Mouse (Mus musculus) kidney, embryonic 14.5 days (tissue): ENCODE results near the gene Pepd. TPM values are rescaled to one million over a fixed set of nuclear protein-coding genes. Genes with fewer than 3 reads are reported as not detected.

Experiments used
- ATAC-seq: fragments of 200-750 bp; cut with Nextera tagmentation; 2 replicates; pipeline ENCODE4 v1.8.0; 2017; ENCODE audit warnings: moderate number of reproducible peaks, mild to moderate bottlenecking, moderate TSS enrichment, moderate library complexity; ENCODE audit not compliant: low FRiP score, low TSS enrichment
- H3K27ac ChIP-seq: fragments of 300-500 bp; sonication (generic); 2 replicates; pipeline ENCODE4 v1.5.1; 2014; ENCODE audit warnings: low read depth, mild to moderate bottlenecking, low read length, moderate library complexity, mixed read lengths
- H3K27me3 ChIP-seq: fragments of 300-500 bp; sonication (generic); 2 replicates; pipeline ENCODE4 v1.6.1; 2014; ENCODE audit warnings: mild to moderate bottlenecking, low read length; ENCODE audit not compliant: control insufficient read depth, insufficient read depth
- H3K36me3 ChIP-seq: fragments of 300-500 bp; sonication (generic); 2 replicates; pipeline ENCODE4 v1.6.1; 2014; ENCODE audit warnings: low read length, mixed read lengths; ENCODE audit not compliant: control insufficient read depth, insufficient read depth
- H3K4me1 ChIP-seq: fragments of 300-500 bp; sonication (generic); 2 replicates; pipeline ENCODE4 v1.6.1; 2014; ENCODE audit warnings: low read length, mixed read lengths; ENCODE audit not compliant: control insufficient read depth, insufficient read depth
- H3K4me2 ChIP-seq: fragments of 300-500 bp; sonication (generic); replicated peaks from 2 replicates; pipeline ENCODE4 v1.6.1; 2014; ENCODE audit warnings: low read depth, mild to moderate bottlenecking, low read length
- H3K4me3 ChIP-seq: fragments of 300-500 bp; sonication (generic); 2 replicates; pipeline ENCODE4 v1.5.1; 2014; ENCODE audit warnings: mild to moderate bottlenecking, low read length
- H3K9ac ChIP-seq: fragments of 300-500 bp; sonication (generic); 2 replicates; pipeline ENCODE4 v1.6.1; 2014; ENCODE audit warnings: low read depth, mild to moderate bottlenecking, low read length, moderate library complexity
- H3K9me3 ChIP-seq: fragments of 300-500 bp; sonication (generic); 2 replicates; pipeline ENCODE4 v1.6.1; 2016; ENCODE audit warnings: low read length; ENCODE audit not compliant: control insufficient read depth
- WGBS: fragments of 180-500 bp; shearing (Covaris S2); extraction: QIAGEN DNeasy Blood & Tissue Kit; methylation state at CpG from one replicate; pipeline ENCODE4 v1.1.7; 2014; 5-methylcytosine and 5-hydroxymethylcytosine counted together
- microRNA-seq: library from miRNA; unstranded; fragments of <30 nt; microRNA quantifications from one replicate; pipeline ENCODE4, GENCODE M21; 2016
- polyA plus RNA-seq: library from polyadenylated mRNA; unstranded; fragments of >200 nt; fragmentation: Nextera tagmentation; extraction: Ambion mirVana; gene quantifications from 2 replicates; pipeline ENCODE4 v1.2.1, GENCODE M21; 2014

Gene Pepd
- polyA plus RNA-seq, 1 experiment from 2014 or later, result 122 TPM

- Histone ChIP-seq H3K9ac (peak overlapping the region; percentile 9; the same call in 1 of the 2 replicates), H3K36me3 (no peaks in the 10 kb centered on the region), H3K9me3 (no peaks in the 10 kb centered on the region), H3K27ac (peak overlapping the region; percentile 69; the same call in 1 of the 2 replicates), H3K4me2 (no peak overlapping the region; the same call in 1 of the 2 replicates), H3K4me1 (peaks cover 3% of the 10 kb centered on the region; the same call in 1 of the 2 replicates), H3K4me3 (no peak overlapping the region), H3K27me3 (0 out of 2 replicates have a peak, but pooled peaks cover 3% of the 10 kb centered on the region)
- WGBS, result 14% methylated on average over 10 of the region's 10 CpGs
- ATAC-seq, result no peak
These were observed 168.7 kb downstream of the Pepd start for GRCm38 (mm10) chr7:35080843-35081338.

DNA sequence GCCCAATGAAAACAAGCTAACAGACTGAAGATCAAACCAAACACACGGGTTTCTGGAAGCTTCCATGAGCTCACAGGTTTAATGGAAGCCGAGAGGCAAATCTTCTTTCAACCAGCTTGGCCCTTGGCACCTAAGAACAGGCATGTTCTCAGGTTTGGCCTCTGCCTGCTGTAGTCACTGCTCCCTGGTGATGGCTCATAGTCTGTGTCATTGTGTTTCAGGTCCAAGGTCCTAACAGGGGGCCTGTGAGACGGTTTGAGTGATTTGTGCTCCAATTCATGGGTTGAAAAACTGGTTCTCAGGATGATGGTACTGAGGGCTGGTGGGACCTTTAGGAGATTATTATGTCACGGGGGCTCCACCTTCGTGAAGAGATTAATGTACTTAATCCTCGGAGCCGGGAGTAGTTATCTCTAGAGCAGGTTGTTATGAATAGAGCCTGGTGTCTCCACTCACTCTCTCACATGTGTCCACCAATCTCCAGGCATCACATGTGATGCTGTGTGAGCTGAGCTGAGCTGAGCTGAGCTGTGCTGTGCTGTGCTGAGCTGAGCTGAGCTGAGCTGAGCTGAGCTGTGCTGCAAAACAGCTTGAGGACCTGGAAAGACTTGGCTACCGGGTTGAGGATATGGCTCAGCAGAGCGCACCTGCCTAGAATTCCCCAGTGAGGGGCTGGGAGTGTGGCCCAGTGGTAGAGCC lies 169.4 kb downstream of the Pepd start:
- no peaks in the 10 kb centered on the region for H3K9me3 ChIP-seq

GRCm38 (mm10) chr7:35084565-35085360 lies 172.6 kb downstream of the Pepd start:
- Histone ChIP-seq H3K27ac (no peak overlapping the region), H3K27me3 (0 out of 2 replicates have a peak, but pooled peaks cover 3% of the 10 kb centered on the region), H3K4me2 (no peak overlapping the region), H3K9me3 (no peaks in the 10 kb centered on the region), H3K4me1 (peaks cover 13% of the 10 kb centered on the region; the same call in 1 of the 2 replicates), H3K4me3 (no peak overlapping the region), H3K9ac (no peak overlapping the region), H3K36me3 (no peaks in the 10 kb centered on the region)
- no peak for ATAC-seq
- 79% methylated on average over 12 of the region's 12 CpGs for WGBS

More for the DNA sequence above, 169.4 kb downstream of the Pepd start:
- H3K27ac ChIP-seq, result peak overlapping the region; percentile 69; the same call in 1 of the 2 replicates
- no peaks in the 10 kb centered on the region for H3K36me3 ChIP-seq
- 0 out of 2 replicates have a peak, but pooled peaks cover 3% of the 10 kb centered on the region for H3K27me3 ChIP-seq
- ATAC-seq, result no peak
- H3K4me1 ChIP-seq, result peaks cover 7% of the 10 kb centered on the region; the same call in 1 of the 2 replicates
- no peak overlapping the region for H3K4me3 ChIP-seq
- 77% methylated on average over 9 of the region's 9 CpGs for WGBS
- no peak overlapping the region; the same call in 1 of the 2 replicates for H3K4me2 ChIP-seq
- H3K9ac ChIP-seq, result no peak overlapping the region

DNA sequence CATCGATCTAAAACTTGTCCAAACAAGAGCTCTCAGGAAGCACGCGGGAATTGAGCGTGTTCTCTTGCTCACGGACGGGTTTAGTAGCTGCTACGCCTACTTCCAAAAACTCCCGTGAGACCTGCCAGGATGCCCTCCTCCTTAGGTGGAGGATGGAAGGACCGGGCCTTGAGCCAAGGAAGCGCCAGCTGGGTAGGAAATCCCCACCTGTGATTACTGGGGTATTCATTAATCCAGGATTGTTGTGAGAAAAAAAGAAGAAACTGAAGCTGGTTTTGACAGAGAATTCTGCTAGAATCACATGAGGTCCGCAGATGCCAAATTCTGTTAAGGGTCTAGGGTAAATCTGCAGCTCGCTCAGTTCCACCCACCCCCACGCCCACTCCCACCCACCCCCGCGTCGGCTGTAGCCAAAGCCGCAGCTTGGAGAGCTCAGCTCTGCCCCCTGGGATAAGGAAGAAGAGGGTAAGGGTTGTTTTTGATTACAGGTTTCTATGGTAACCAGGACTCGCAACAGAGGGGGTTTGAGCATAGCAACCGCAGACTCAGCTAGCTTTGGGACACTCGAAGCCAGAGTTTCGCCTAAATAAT lies 174.2 kb downstream of the Pepd start:
- WGBS, result 2% methylated on average over 21 of the region's 21 CpGs
- Histone ChIP-seq H3K9ac (peak overlapping the region; percentile 18; the same call in 1 of the 2 replicates), H3K4me1 (peaks cover 10% of the 10 kb centered on the region; the same call in 1 of the 2 replicates), H3K9me3 (no peaks in the 10 kb centered on the region), H3K27ac (no peak overlapping the region), H3K27me3 (0 out of 2 replicates have a peak, but pooled peaks cover 3% of the 10 kb centered on the region), H3K4me3 (peak overlapping the region; percentile 23), H3K4me2 (peak overlapping the region; percentile 52), H3K36me3 (no peaks in the 10 kb centered on the region)
- peak; percentile 77 for ATAC-seq

- 0 out of 2 replicates have a peak, but pooled peaks cover 3% of the 10 kb centered on the region for H3K27me3 ChIP-seq
- no peaks in the 10 kb centered on the region; the same call in 1 of the 2 replicates for H3K9me3 ChIP-seq
- no peak overlapping the region for H3K9ac ChIP-seq
- no peaks in the 10 kb centered on the region for H3K36me3 ChIP-seq
- H3K27ac ChIP-seq, result no peak overlapping the region
- ATAC-seq, result no peak
- H3K4me2 ChIP-seq, result no peak overlapping the region
- 73% methylated on average over 5 of the region's 5 CpGs for WGBS
- H3K4me3 ChIP-seq, result no peak overlapping the region
- 0 out of 2 replicates have a peak, but pooled peaks cover 10% of the 10 kb centered on the region for H3K4me1 ChIP-seq
These were observed 178.4 kb downstream of the Pepd start for GRCm38 (mm10) chr7:35090550-35090949.

Small RNA genes lying within 50 kb of the gene (microRNA-seq; reads per million reads assigned to microRNA genes)
- not detected for gene Gm25033

Other genes starting within 250 kb of the Pepd start
- 8.7 and 9.1 TPM in 2 replicates for gene Chst8, start 99.7 kb upstream of the Pepd start, polyA plus RNA-seq
- 30.8 and 39.3 TPM in 2 replicates for gene Cebpg, start 144.2 kb downstream of the Pepd start, polyA plus RNA-seq
- 0.92 and 1.5 TPM in 2 replicates for gene Cebpa, start 206.9 kb downstream of the Pepd start, polyA plus RNA-seq